Mouse (Mus musculus) lung, postnatal 25 days (tissue): ENCODE measurements around the gene Adgrg3.

Experiments used
- DNase-seq: peaks from one replicate; pipeline ENCODE4 v3.0.0; 2022; ENCODE audit warnings: low spot score

Adgrg3 gene

GRCm38 (mm10) chr8:95017451-95017850 lies at the start of gene Adgrg3:
Adgrg3 (plus strand) TSS chr8:95017692.
- no peak for DNase-seq

- no peak for DNase-seq
These were observed 44.2 kb upstream of the Adgrg3 start for GRCm38 (mm10) chr8:94973270-94973669.

- DNase-seq = no peak
These were observed 43.7 kb upstream of the Adgrg3 start for GRCm38 (mm10) chr8:94973786-94974185.

GRCm38 (mm10) chr8:94974467-94975165 lies 42.9 kb upstream of the Adgrg3 start, which contains the start of gene Adgrg1:
Adgrg1 (plus strand) TSS chr8:94974751.
- peak; percentile 68 for DNase-seq

- DNase-seq = peak; percentile 78
These were observed 40.7 kb upstream of the Adgrg3 start for GRCm38 (mm10) chr8:94976651-94977417.

GRCm38 (mm10) chr8:94978131-94978530 lies 39.4 kb upstream of the Adgrg3 start:
- DNase-seq = no peak

- DNase-seq = no peak
These were observed 38.7 kb upstream of the Adgrg3 start for GRCm38 (mm10) chr8:94978593-94979319.

GRCm38 (mm10) chr8:94980176-94980575 lies 37.3 kb upstream of the Adgrg3 start:
- no peak for DNase-seq

- DNase-seq = no peak
These were observed 36.5 kb upstream of the Adgrg3 start for GRCm38 (mm10) chr8:94980976-94981375.

GRCm38 (mm10) chr8:94981848-94982247 lies 35.6 kb upstream of the Adgrg3 start:
- DNase-seq = no peak

- no peak for DNase-seq
These were observed 34.3 kb upstream of the Adgrg3 start for GRCm38 (mm10) chr8:94983146-94983545.

- no peak for DNase-seq
These were observed 33.5 kb upstream of the Adgrg3 start for GRCm38 (mm10) chr8:94983881-94984516.

GRCm38 (mm10) chr8:94985023-94985422 lies 32.5 kb upstream of the Adgrg3 start:
- no peak for DNase-seq

- DNase-seq = no peak
These were observed 30.8 kb upstream of the Adgrg3 start for GRCm38 (mm10) chr8:94986676-94987075.

GRCm38 (mm10) chr8:94987553-94987952 lies 29.9 kb upstream of the Adgrg3 start:
- no peak for DNase-seq

- no peak for DNase-seq
These were observed 28.9 kb upstream of the Adgrg3 start for GRCm38 (mm10) chr8:94988619-94989018.

- no peak for DNase-seq
These were observed 27.8 kb upstream of the Adgrg3 start for GRCm38 (mm10) chr8:94989711-94990110.

- DNase-seq = no peak
These were observed 26.7 kb upstream of the Adgrg3 start for GRCm38 (mm10) chr8:94990598-94991453.

- DNase-seq = no peak
These were observed 26.0 kb upstream of the Adgrg3 start for GRCm38 (mm10) chr8:94991454-94991994.

GRCm38 (mm10) chr8:94992010-94992409 lies 25.5 kb upstream of the Adgrg3 start:
- no peak for DNase-seq

- DNase-seq = peak; percentile 55
These were observed 25.0 kb upstream of the Adgrg3 start for GRCm38 (mm10) chr8:94992534-94992933.
